Mouse (Mus musculus): ENCODE results near the gene Rasgrf2. TPM values are rescaled to one million over a fixed set of nuclear protein-coding genes. Genes with fewer than 3 reads are reported as not detected.

Gene Rasgrf2
- polyA plus RNA-seq, 1 experiment from 2014 or later: 11.8 TPM

- H3K36me3 ChIP-seq (ENCODE audit: control insufficient read depth, insufficient read depth, low read length): no peaks in the 10 kb centered on the region
- H3K27ac ChIP-seq (ENCODE audit: low read depth, low read length): no peak overlapping the region
- no peak overlapping the region for H3K9ac ChIP-seq (ENCODE audit: low read depth, low read length)
- ATAC-seq: no peak
- H3K4me2 ChIP-seq (ENCODE audit: low read length): no peak overlapping the region
- WGBS: 65% methylated on average over 5 of the region's 5 CpGs
- no peaks in the 10 kb centered on the region for H3K27me3 ChIP-seq (replicated peaks; ENCODE audit: control insufficient read depth, insufficient read depth, low read length)
- no peak overlapping the region for H3K4me3 ChIP-seq (ENCODE audit: low read length)
- H3K4me1 ChIP-seq (ENCODE audit: control insufficient read depth, insufficient read depth, low read depth, low read length): no peaks in the 10 kb centered on the region
- no peaks in the 10 kb centered on the region for H3K9me3 ChIP-seq (ENCODE audit: control insufficient read depth, low read length)
These were observed 11.8 kb downstream of the Rasgrf2 start for GRCm38 (mm10) chr13:92119623-92120022.

GRCm38 (mm10) chr13:92114076-92114475 lies 17.4 kb downstream of the Rasgrf2 start:
- no peaks in the 10 kb centered on the region for H3K4me1 ChIP-seq (ENCODE audit: control insufficient read depth, insufficient read depth, low read depth, low read length)
- no peak overlapping the region for H3K27ac ChIP-seq (ENCODE audit: low read depth, low read length)

GRCm38 (mm10) chr13:92108237-92108636 lies 23.2 kb downstream of the Rasgrf2 start:
- no peak overlapping the region for H3K4me2 ChIP-seq (ENCODE audit: low read length)
- no peak overlapping the region for H3K9ac ChIP-seq (ENCODE audit: low read depth, low read length)
- WGBS: 78% methylated on average over 4 of the region's 4 CpGs
- no peak overlapping the region for H3K27ac ChIP-seq (ENCODE audit: low read depth, low read length)
- H3K9me3 ChIP-seq (ENCODE audit: control insufficient read depth, low read length): no peaks in the 10 kb centered on the region
- ATAC-seq: no peak
- no peak overlapping the region for H3K4me3 ChIP-seq (ENCODE audit: low read length)
- no peaks in the 10 kb centered on the region for H3K4me1 ChIP-seq (ENCODE audit: control insufficient read depth, insufficient read depth, low read depth, low read length)
- no peaks in the 10 kb centered on the region for H3K27me3 ChIP-seq (replicated peaks; ENCODE audit: control insufficient read depth, insufficient read depth, low read length)
- H3K36me3 ChIP-seq (ENCODE audit: control insufficient read depth, insufficient read depth, low read length): no peaks in the 10 kb centered on the region

More at GRCm38 (mm10) chr13:92114076-92114475, 17.4 kb downstream of the Rasgrf2 start:
- Histone ChIP-seq H3K9ac (ENCODE audit: low read depth, low read length) (no peak overlapping the region), H3K36me3 (ENCODE audit: control insufficient read depth, insufficient read depth, low read length) (no peaks in the 10 kb centered on the region), H3K27me3 (replicated peaks; ENCODE audit: control insufficient read depth, insufficient read depth, low read length) (no peaks in the 10 kb centered on the region), H3K4me2 (ENCODE audit: low read length) (no peak overlapping the region), H3K4me3 (ENCODE audit: low read length) (no peak overlapping the region), H3K9me3 (ENCODE audit: control insufficient read depth, low read length) (no peaks in the 10 kb centered on the region)
- 69% methylated on average over 3 of the region's 3 CpGs for WGBS
- no peak for ATAC-seq

- no peak overlapping the region for H3K4me3 ChIP-seq (ENCODE audit: low read length)
- no peaks in the 10 kb centered on the region for H3K27me3 ChIP-seq (replicated peaks; ENCODE audit: control insufficient read depth, insufficient read depth, low read length)
- no peaks in the 10 kb centered on the region for H3K9me3 ChIP-seq (ENCODE audit: control insufficient read depth, low read length)
- H3K4me1 ChIP-seq (ENCODE audit: control insufficient read depth, insufficient read depth, low read depth, low read length): no peaks in the 10 kb centered on the region
- H3K9ac ChIP-seq (ENCODE audit: low read depth, low read length): no peak overlapping the region
- ATAC-seq: no peak
- no peak overlapping the region for H3K27ac ChIP-seq (ENCODE audit: low read depth, low read length)
- H3K4me2 ChIP-seq (ENCODE audit: low read length): no peak overlapping the region
- H3K36me3 ChIP-seq (ENCODE audit: control insufficient read depth, insufficient read depth, low read length): no peaks in the 10 kb centered on the region
- 59% methylated on average over 7 of the region's 7 CpGs for WGBS
These were observed 27.2 kb downstream of the Rasgrf2 start for GRCm38 (mm10) chr13:92104259-92104658.

- Histone ChIP-seq H3K36me3 (ENCODE audit: control insufficient read depth, insufficient read depth, low read length) (no peaks in the 10 kb centered on the region), H3K9ac (ENCODE audit: low read depth, low read length) (no peak overlapping the region), H3K4me1 (ENCODE audit: control insufficient read depth, insufficient read depth, low read depth, low read length) (no peaks in the 10 kb centered on the region), H3K4me2 (ENCODE audit: low read length) (no peak overlapping the region), H3K4me3 (ENCODE audit: low read length) (no peak overlapping the region), H3K27ac (ENCODE audit: low read depth, low read length) (no peak overlapping the region), H3K9me3 (ENCODE audit: control insufficient read depth, low read length) (no peaks in the 10 kb centered on the region), H3K27me3 (replicated peaks; ENCODE audit: control insufficient read depth, insufficient read depth, low read length) (no peaks in the 10 kb centered on the region)
- 55% methylated on average over 7 of the region's 7 CpGs for WGBS
- ATAC-seq: peak; percentile 74
These were observed 33.0 kb downstream of the Rasgrf2 start for GRCm38 (mm10) chr13:92098484-92098883.

GRCm38 (mm10) chr13:92095131-92096090 lies 36.0 kb downstream of the Rasgrf2 start:
- Histone ChIP-seq H3K27ac (ENCODE audit: low read depth, low read length) (no peak overlapping the region), H3K4me1 (ENCODE audit: control insufficient read depth, insufficient read depth, low read depth, low read length) (no peaks in the 10 kb centered on the region), H3K4me3 (ENCODE audit: low read length) (no peak overlapping the region), H3K9ac (ENCODE audit: low read depth, low read length) (no peak overlapping the region), H3K27me3 (replicated peaks; ENCODE audit: control insufficient read depth, insufficient read depth, low read length) (no peaks in the 10 kb centered on the region), H3K4me2 (ENCODE audit: low read length) (no peak overlapping the region), H3K9me3 (ENCODE audit: control insufficient read depth, low read length) (no peaks in the 10 kb centered on the region), H3K36me3 (ENCODE audit: control insufficient read depth, insufficient read depth, low read length) (no peaks in the 10 kb centered on the region)
- ATAC-seq: no peak
- WGBS: 70% methylated on average over 12 of the region's 12 CpGs

- 86% methylated on average over 6 of the region's 6 CpGs for WGBS
- H3K9me3 ChIP-seq (ENCODE audit: control insufficient read depth, low read length): no peaks in the 10 kb centered on the region
- H3K36me3 ChIP-seq (ENCODE audit: control insufficient read depth, insufficient read depth, low read length): no peaks in the 10 kb centered on the region
- no peak overlapping the region for H3K4me3 ChIP-seq (ENCODE audit: low read length)
- no peak overlapping the region for H3K4me2 ChIP-seq (ENCODE audit: low read length)
- no peak for ATAC-seq
- H3K27ac ChIP-seq (ENCODE audit: low read depth, low read length): no peak overlapping the region
- no peaks in the 10 kb centered on the region for H3K4me1 ChIP-seq (ENCODE audit: control insufficient read depth, insufficient read depth, low read depth, low read length)
- no peaks in the 10 kb centered on the region for H3K27me3 ChIP-seq (replicated peaks; ENCODE audit: control insufficient read depth, insufficient read depth, low read length)
- H3K9ac ChIP-seq (ENCODE audit: low read depth, low read length): no peak overlapping the region
These were observed 37.7 kb downstream of the Rasgrf2 start for GRCm38 (mm10) chr13:92093712-92094290.

GRCm38 (mm10) chr13:92073111-92073510 lies 58.3 kb downstream of the Rasgrf2 start:
- Histone ChIP-seq H3K9ac (ENCODE audit: low read depth, low read length) (no peak overlapping the region), H3K9me3 (ENCODE audit: control insufficient read depth, low read length) (no peaks in the 10 kb centered on the region), H3K27ac (ENCODE audit: low read depth, low read length) (no peak overlapping the region), H3K4me1 (ENCODE audit: control insufficient read depth, insufficient read depth, low read depth, low read length) (no peaks in the 10 kb centered on the region), H3K36me3 (ENCODE audit: control insufficient read depth, insufficient read depth, low read length) (no peaks in the 10 kb centered on the region), H3K4me2 (ENCODE audit: low read length) (no peak overlapping the region), H3K4me3 (ENCODE audit: low read length) (no peak overlapping the region), H3K27me3 (replicated peaks; ENCODE audit: control insufficient read depth, insufficient read depth, low read length) (no peaks in the 10 kb centered on the region)
- 68% methylated on average over 1 of the region's 1 CpGs for WGBS
- ATAC-seq: no peak

- Histone ChIP-seq H3K27me3 (replicated peaks; ENCODE audit: control insufficient read depth, insufficient read depth, low read length) (no peaks in the 10 kb centered on the region), H3K36me3 (ENCODE audit: control insufficient read depth, insufficient read depth, low read length) (no peaks in the 10 kb centered on the region), H3K27ac (ENCODE audit: low read depth, low read length) (no peak overlapping the region), H3K4me1 (ENCODE audit: control insufficient read depth, insufficient read depth, low read depth, low read length) (no peaks in the 10 kb centered on the region), H3K4me3 (ENCODE audit: low read length) (no peak overlapping the region), H3K4me2 (ENCODE audit: low read length) (no peak overlapping the region), H3K9ac (ENCODE audit: low read depth, low read length) (no peak overlapping the region), H3K9me3 (ENCODE audit: control insufficient read depth, low read length) (no peaks in the 10 kb centered on the region)
- no peak for ATAC-seq
These were observed 62.8 kb downstream of the Rasgrf2 start for GRCm38 (mm10) chr13:92068651-92069050.
